Mouse (Mus musculus) NIH3T3 (cell line): Measurements from ENCODE around the gene Sept8.

ENCODE experiments used
- DNase-seq: peaks from one replicate; pipeline ENCODE4 v3.0.0-alpha.2; 2012; ENCODE audit warnings: low read depth

The Sept8 gene

DNA sequence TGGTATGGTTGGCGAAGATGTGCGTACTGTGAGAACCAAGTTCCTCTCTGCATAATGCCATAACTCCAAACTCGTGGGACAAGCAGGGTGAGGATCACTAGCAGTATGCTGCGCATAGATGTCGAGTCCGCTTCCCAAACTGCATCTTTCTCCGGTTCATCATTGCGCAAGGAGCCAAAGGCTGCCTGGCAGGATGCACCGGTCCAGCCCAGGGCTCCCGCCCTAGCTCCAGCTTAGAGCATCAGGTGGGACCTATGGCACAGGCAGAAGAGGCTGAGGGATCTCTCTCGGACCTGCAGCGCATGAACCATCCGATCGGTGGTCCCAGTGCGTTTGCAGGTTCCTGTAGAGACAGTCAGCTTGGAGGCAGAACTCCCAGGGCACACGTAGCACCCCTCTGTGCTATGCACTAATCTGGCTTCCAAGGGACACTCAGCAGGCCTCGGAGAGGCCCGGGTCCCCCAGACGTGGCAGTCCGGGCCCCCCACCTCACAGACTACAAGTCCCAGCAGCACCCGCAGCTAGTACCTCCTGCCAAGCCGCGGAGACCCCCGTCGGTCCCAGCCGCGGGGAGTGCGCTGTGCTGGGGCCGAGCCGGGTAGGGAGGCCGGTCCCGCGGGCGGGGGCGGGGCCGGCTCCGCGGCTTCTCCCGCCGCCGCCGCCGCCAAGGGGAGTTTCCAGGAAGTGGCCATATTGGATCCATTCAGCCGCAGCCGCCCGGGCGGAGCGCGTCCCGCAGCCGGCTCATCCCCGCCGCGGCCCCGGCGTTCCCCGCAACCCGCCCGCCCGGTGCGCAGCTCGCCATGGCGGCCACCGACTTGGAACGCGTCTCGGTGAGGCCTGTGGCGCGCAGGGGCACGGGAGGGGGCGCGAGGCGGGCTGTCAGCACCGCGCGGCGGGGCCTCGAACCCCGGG is at the start of gene Sept8:
TSS of gene Sept8 (plus strand) at position 51 of the 915 bp plus-strand sequence.
- peak; percentile 82 for DNase-seq

- DNase-seq, result no peak
These were observed 49.6 kb upstream of the Sept8 start for GRCm38 (mm10) chr11:53469294-53469967.

DNA sequence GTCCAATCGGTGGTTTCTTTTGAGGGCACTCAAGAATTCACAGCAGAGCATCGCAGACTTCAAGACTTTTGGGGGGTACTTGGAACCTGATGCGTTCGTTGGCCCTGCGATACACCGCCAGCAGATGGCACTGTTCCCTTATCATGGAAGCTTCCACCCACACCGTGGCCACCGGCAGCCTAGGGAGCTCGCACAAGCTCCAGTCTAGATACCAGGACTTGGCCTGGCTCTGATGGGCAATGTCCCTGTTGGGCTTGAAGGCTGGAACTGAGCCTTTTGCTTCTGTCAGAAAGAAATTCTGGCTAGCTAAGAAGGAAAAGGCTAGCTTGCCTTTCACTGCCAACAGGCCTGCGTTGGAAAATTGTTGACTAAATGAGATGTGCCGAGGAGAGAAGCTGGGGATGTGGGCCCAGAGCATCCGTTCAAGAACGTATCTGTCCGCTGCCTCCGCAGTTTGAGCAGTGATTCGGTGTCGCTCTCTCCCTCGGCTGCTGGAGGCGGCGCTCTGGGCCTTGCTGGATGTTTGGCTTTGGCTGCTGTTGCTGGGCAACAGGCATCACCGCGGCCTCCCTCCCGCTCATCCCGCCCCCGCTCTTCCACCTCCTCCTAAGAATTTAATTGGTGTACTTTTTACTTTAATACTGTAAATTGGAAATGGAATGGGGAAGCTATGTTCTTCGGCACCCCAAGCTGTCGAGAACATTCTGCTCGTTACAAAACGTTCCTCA is 48.9 kb upstream of the Sept8 start, which contains the start of gene Gm9837:
TSS of gene Gm9837 (minus strand) at position 512 of the 728 bp plus-strand sequence.
- peak; percentile 96 for DNase-seq

DNA sequence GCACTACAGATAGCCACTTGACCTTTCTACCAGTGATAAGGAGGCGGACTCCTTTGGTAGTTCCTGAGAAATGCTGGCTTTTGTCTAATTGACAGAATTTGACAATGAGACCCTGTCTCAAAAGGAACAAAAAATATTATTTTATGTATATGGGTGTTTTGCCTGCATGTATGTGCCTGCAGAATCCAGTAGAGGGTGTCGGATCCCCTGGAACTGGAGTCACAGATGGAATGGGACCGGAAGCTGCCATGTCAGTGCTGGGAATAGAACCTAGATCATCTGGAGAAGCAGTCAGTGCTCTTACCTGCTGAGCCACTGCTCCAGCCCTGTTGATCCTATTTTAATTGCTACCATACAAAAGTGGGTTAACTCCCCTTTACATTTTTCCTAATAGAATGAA is 46.3 kb upstream of the Sept8 start:
- peak; percentile 41 for DNase-seq

DNA sequence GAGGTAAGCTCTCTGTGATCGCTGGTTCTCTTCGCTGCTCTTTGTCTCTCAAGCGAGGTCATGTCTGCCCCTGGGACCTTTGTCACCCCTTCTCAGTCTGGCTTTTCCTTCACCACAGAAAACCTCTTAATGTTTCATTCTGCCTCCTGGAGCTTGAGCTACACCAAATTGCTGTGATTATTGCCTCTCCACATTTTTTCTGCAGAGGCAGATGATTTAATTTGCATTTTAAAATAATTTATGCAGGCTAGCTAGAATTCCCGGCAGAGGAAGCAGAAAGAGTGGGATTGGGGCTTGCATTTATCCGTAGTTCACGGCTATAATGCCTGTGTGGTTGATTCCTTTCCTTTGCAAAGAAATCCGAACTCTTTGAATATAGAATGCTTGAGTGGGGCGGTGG is 43.4 kb upstream of the Sept8 start:
- DNase-seq, result no peak

DNA sequence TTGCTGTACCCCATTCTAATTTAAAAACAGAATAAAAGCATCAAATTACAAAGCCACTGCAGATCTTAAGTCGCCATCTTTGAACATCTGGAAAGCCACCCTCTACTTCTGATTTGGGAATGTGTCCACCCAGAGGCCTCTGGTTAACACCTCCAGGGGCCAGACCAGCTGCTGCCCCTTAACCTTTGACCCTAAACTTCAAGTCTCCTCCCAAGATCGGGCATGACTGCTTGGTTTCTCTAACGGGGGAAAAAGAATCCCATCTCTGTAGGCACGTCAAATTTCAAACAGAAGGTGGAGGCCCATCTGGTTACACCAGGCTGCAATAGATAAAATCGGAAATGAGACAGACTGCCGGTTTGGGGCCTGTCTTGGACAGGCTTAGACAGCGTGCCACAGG is 41.2 kb upstream of the Sept8 start:
- no peak for DNase-seq

DNA sequence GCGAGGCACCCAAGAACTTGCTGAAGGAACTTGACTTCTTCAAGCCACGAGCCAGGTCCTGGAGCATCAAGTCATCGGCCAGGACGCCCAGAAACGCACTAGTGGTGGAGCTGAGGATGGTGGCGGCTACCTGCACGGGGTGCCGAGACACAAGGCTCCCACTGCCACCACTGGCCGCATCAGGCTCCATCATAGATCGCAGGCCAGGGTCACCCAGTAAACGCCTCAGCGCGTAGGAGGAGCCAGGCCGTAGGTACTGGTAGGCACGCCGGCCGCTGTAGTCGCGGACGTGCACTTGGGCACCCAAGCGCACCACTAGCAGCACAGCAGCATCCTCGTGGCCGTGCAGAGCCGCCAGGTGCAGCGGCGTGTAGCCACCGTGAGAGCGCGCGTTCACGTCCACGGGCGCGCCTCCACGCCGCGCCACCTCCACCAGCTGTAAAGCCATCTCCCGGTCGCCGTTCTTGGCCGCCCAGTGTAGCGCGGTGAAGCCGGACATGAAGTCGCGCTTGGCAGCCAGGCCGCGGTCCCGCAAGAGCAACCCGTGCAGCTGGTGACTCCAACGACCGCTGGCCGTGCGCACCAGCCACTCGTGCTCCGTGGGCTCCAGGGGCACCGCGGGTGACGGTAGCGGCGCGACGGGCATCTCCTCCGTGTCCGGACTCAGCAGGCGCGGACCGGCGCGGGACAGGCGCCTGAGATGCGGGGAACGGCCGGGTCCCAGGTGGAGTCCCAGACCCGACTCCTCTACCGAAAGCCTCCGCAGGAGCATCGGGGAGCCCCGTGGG is 40.5 kb upstream of the Sept8 start:
- DNase-seq, result no peak

DNA sequence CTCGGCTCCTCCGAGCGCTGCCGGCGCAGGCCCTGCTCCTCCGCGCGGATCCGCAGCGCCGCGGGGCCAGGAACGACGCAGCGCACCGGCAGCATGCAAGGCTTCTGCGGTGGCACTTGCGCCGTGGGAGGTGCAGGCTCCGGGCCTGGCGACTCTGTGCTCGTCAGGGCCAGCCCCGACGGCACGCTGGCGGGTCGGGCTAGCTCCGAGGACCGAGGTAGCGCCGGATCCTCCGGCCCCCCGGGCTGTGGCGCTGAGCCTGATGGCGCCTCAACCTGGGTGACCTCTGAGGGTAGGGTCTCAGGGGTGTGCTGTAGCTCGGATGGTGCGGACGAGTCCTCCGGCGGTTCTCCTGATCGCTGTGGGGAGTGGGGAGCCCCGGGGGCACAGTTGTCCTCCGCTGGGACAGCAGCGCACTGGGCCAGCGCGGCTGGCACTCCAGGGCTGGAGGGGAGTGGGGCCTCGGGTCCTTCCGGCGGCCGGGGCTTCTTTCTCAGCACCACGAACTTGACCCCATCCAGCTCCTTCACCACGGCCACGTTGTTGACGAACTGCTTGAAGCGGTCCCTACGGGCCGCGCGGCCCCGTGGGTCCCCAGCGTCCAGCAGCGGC is 39.8 kb upstream of the Sept8 start:
- no peak for DNase-seq

DNA sequence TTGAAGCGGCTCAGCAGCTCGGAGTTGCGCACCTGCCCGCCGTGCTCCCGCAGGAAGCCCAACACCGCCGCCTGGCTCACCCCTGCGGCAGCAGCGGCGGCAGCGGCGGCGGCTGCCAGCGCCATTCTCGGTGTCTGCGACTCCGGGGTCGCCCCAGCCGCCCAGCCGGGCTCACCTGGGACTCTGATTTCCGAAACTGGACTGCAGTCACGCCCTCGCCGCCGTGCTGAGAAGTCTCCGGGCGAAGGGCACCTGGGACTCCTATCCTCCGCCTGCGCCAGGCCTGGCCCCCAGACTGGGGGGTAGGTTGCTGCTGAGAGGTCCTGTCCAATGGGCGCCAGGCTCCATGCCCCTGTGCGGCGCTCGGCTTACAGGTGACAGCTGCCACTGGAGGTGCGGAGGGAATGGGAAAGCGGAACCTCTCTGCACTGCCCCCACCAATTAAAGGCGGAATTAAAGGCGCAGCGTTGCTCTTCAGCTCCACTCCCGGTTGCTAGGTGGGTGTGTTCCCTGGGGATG is 39.2 kb upstream of the Sept8 start, which contains the start of the genes Gm9945 and Sowaha:
TSS of gene Gm9945 (plus strand) at position 384 of the 519 bp plus-strand sequence.
TSS of gene Sowaha (minus strand) at position 492 of the 519 bp plus-strand sequence.
- DNase-seq, result no peak

GRCm38 (mm10) chr11:53481088-53481730 is 37.8 kb upstream of the Sept8 start:
- DNase-seq, result no peak

GRCm38 (mm10) chr11:53483159-53483891 is 35.7 kb upstream of the Sept8 start:
- no peak for DNase-seq

DNA sequence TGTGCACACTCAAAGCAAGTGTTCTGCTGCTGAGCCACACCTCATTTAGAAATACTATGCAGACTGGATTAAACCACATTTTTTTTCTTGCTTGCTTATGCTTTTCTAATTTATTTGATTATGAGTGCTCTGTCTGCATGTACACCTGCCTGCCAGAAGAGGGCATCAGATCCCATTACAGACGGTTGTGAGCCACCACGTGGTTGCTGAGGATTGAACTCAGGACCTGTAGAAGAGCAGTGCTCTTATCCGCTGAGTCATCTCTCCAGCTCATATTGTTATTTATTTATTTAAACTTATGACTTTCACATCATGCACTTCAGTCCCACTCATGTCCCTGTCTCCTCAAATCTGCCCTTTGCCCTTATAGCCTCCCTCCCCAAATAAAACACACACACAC is 33.3 kb upstream of the Sept8 start:
- no peak for DNase-seq

DNA sequence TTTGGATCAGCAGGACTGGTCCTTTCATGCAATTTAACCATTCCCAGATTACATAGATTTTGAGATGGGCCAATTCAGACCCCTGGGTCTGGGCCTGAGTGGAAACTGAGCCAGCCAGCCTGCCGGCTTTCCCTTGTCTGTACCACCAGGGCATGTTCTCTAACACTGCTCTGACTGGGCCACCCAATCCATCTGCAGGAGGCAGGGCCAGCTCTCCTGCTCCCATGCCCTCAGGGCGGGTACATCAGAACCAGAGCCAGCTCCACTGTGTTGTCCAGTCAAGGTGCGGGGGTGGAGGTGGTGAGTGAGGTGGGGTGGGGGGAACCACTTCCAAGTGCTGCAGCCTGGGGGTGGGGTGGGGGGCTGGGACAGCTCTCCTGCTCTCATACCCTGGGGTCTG is 32.7 kb upstream of the Sept8 start:
- no peak for DNase-seq

DNA sequence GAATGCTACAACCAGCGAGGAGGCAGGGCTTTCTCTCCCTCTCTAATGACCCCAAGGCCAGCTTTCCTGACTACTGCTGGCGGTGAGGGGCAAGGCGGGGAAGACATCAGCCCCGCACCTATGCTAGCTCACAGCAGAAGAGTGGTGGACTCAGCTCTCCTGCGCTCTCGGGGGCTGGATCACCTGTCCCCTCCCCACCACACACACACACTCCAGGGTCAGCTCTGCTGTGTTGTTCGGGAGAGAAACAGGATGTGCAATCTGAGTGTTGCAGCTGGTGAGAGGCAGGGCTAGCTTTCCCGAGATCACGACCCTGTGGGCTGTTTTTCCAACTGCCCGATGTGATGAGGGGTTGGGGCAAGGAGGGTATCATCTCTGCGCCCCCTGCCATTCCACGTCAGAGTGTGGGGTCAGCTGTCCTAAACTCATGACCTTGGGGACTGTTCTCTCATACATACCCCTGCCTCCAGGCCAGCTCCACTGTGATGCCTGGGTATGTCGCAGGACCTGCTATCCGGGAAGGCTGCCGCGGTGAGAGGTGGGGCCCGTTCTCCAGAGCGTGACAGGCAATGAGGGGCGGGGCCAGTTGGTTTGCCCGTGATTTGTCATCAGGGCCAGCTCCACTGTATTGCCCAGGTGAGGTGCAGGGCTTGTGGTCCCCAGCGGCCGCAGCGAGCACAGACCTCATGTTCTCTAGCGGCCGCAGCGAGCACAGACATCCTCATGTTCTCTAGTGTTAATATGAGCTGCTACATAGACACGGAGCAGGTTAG is 32.0 kb upstream of the Sept8 start:
- no peak for DNase-seq

DNA sequence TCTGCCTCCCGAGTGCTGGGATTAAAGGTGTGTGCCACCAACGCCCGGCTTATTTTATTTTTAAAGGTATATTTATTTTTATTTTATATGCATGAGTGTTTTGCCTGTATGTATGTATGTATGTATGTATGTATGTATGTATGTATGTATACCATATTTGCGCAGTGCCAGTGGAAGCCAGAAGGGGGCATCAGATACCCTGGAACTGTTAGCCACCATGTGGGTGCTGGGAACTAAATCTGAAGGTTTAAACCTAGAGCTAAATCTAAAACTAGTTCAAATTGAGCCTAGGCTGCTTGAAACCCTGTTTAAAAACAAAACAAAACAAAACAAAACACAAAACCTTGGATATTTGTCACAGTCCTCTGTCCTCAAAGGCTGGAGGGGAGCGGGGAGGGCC is 30.1 kb upstream of the Sept8 start:
- DNase-seq, result no peak

- no peak for DNase-seq
These were observed 29.6 kb upstream of the Sept8 start for GRCm38 (mm10) chr11:53489421-53489820.

- DNase-seq, result no peak
These were observed 27.1 kb upstream of the Sept8 start for GRCm38 (mm10) chr11:53491954-53492401.

DNA sequence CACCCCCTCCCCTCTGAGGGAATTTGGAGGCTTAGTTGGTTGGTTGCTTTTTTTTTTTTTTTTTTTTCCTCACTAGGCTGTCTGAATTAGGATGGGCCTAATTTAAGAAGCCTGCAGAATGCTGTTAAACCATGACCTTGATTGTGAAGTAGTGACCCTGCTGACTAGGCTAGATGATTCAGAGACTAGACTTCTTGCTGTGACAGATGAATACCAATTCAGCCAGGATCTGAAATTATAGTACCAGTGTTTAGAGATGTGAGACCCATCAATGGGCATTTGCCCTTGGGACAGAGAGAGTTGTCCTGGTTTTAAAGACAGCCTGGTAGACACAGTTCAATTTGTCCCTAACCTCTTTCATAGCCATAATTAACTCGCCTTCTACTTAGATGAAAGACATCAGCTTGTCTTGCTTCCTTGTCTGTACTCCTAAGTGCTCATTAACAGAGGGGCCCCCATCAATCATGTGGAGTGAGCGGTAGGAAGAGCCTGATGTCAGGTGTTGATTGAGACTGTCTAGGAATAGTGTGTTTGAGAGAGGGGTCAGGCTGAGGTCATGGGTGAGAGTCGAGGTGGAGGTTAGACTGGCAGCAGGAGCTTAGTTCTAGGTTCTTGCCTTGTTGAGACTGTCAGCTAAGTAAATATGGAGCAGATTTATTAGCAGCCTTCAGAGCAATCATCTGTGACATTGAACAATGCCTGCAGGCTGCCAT is 25.7 kb upstream of the Sept8 start:
- DNase-seq, result no peak
